Mouse (Mus musculus) inflammation-experienced regulatory T-cells, adult 6 months (primary cell): ENCODE measurements around the gene Gm3336. TPM values are rescaled to one million over a fixed set of nuclear protein-coding genes. Genes with fewer than 3 reads are reported as not detected.

ENCODE experiments used
- ATAC-seq: one replicate; pipeline ENCODE4 v1.8.0; 2017
- polyA plus RNA-seq, 3 experiments: library from polyadenylated mRNA; unstranded; fragments of 100-300 nt; shearing (Covaris generic); gene quantifications; one replicate each; pipeline ENCODE4 v1.2.1; 2017

Gm3336 gene
- polyA plus RNA-seq, 3 experiments from 2014 or later, result 0.55 TPM; not detected in 2

DNA sequence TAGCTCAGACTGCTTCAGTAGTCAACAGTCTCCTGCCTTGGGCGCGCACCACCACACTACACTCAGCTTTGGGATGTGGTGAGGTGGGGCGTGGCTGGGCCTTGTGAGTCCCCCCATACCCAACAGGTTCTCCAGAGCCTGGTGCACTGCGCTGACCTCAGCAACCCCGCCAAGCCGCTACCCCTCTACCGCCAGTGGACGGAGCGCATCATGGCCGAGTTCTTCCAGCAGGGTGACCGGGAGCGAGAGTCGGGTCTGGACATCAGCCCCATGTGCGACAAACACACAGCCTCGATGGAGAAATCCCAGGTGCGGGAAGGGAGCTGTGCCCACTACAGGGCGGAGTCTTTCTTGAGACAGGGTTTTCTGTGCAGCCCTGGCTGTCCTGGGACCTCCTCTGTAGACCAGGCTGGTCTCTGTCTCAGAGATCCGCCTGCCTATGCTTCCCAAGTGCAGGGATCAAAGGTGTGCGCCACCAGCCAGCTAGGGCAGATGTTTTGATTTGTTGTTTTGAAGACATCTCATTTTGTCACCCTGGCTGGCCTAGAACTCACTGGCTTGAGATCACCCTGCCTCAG lies 30.8 kb downstream of the Gm3336 start:
- no peak for ATAC-seq

DNA sequence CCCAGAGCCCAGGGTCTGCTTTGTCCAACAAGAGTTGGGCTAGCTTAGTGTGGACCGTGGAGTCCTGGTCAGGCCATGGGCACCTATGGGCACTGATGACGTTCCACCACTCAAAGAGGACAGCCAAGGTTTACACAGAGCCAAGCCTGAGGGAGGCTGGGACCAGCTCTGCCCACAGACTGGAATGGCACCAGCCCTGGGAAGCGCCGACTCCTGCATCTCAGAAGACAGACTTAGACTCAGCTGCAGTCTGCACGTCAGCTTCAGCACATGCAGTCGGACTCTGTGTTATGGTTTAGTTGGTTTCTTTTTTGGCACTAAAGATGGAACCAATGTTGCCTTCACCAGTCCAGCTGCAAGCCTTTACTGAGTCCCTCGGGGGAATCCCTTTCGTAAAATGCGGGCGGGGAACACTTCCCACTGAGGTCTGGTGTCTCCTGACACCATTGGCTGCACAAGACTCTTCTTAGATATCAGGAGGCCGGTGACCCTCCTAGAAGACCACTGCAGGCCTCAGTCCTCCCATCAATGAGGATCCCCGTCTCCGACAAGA lies 31.9 kb downstream of the Gm3336 start:
- ATAC-seq, result no peak

DNA sequence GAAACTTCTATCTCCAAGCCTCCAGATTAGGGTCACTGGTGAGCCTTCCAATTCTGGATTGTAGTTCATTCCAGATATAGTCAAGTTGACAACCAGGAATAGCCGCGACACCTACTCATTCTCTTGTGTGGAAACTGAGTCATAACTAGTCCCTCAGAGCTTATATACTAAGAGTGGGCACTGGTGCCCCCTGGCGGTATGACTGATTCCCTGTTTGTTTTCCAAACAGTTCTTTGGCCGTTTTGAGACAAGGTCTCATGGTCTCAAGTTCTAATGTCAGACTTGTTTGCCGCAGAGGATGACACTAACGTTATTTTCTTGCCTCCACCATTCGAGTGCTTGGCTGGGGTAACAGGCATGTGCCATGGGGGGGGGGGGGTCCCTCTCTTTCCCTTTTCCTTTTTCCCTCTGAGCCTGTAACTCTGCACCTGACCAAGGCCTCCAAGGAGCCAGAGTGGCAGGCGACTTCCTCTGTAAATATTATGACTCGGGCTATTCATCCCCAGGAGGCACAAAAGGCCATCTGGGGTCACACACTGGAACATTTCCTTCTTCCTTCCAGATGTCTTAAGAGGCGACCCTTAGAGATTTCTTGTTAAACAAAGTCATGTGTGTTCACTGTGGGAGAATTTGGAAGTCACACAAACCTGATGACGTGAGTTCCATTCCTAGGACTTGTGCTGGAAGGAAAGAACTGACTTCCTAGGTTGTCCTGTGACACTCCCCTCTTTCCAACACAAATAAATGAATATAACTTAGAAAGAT lies 33.8 kb downstream of the Gm3336 start:
- ATAC-seq, result no peak

DNA sequence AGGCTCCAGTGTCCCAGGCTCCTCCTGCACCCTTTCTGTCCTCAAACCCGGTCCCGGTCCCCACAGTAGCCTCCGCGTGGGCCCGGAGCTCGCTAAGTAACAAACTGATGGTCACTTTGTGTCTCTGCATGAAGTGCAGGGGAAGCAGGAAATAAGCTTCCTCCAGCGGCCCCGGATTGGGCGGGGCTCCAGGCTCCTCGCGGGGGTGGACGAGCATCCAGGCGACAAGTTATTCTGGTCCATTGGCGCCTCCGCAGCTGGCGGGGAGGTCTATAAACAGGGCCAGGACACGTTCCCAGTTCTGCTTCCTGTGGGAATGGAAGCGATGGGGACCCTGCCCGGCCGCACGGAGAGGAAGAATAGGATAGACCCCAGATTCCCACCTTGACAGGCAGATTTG lies 34.8 kb downstream of the Gm3336 start:
- no peak for ATAC-seq

DNA sequence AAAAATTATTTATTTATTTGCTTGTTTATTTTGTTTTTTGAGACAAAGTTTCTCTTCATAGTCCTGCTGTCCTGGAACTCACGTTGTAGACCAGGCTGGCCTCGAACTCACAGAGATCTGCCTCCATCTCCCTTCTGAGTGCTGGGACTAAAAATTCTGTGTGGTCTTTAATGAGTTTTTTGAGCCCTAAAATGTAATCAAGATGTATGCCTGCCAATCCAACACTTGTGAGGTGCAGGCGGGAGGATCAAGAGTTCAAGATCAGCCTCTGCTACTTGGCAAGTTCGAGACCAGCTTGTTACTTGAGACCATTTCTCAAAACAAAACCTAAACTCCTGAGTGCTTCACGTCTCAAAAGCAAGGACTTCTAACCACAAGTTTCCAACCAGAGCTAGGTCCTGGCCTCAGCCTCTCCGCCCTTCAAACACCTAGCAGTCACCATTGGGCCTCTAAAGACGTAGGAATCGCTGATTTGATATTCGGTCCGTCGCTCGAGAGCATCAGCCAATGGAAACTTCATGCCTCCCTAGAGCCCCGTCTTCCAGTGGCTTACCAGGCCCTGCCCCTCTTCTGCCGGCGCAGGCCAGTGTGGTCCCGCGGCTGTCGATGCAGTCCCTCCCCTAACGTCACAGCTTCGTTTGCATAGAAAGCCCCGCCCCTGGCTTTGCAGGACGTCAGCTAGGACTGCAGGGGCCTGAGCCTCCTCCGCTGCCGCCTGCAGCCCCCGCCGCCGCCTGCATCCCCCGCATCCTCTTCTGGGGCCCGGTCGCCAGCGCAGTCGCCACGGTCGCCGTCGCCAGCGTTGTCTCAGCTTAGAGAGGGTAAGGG lies 35.9 kb downstream of the Gm3336 start, which contains the start of gene Rab3a:
Rab3a (plus strand) TSS at position 637 of the 828 bp plus-strand sequence.
- peak; percentile 96 for ATAC-seq

DNA sequence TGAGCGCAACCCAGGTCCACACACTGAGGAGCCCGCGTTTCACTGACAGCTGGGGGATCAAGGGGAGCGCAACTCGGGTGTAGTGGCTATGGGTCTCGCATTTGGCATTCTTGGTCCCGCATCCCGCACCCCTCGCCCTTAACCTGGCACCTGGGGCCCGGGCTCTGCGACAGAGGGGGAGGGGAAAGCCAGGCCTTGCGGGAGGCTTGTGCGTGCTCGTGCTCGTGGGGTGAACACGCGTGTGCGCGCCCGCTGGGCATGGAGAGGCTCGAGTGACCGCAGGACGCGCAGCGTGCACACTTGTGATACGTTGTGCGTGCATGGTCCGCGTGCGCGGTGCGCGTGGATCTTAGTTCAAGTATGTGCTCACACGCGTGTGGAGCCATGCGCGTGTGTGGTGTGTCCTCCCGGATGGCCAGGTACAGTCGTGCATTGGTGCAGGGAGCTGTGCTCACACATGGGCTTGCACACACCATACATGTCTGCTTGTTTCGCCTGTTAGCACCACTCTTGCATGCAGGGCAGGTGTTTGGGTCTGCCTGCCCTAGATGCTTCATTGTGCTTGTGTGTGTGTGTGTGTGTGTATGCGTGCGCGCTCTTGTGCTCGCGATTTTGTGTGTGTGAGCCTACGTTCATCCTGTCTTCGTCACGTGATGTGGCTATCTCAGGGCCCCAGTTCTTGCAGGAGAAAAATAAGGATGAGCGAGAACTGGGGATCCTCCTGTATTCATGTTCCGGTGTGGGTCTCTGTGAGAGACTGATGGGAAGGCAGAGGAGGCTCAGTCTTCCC lies 36.7 kb downstream of the Gm3336 start:
- ATAC-seq, result peak; percentile 8

DNA sequence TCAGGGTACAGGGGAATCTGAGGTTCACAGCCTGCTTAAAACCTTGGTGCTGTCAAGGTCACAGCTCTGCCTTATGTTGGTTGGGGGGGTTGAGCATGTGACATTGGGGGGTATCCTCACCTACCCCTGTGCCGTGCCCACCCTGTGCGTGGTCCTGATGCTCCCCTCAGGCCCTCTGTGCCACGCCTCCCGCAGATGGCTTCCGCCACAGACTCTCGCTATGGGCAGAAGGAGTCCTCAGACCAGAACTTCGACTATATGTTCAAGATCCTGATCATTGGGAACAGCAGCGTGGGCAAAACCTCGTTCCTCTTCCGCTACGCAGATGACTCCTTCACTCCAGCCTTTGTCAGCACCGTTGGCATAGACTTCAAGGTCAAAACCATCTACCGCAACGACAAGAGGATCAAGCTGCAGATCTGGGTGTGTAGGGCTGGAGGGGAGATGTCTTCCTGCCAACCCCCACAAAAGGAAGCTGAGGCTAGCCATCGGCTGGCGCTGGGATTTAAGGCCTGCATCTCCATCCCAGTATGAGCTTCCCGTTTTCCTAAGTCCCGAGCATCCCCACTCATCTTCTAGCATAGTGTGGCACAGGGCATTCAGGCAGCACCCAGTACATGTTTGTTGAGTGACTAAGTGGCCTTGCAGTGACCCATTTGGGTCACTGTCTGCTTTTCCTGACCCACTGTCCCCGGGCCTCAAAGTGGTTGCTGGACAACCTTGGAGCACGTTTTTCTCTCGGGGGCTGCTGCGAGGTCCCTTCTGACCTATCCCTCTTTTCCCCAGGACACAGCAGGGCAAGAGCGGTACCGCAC lies 37.5 kb downstream of the Gm3336 start:
- ATAC-seq, result no peak

DNA sequence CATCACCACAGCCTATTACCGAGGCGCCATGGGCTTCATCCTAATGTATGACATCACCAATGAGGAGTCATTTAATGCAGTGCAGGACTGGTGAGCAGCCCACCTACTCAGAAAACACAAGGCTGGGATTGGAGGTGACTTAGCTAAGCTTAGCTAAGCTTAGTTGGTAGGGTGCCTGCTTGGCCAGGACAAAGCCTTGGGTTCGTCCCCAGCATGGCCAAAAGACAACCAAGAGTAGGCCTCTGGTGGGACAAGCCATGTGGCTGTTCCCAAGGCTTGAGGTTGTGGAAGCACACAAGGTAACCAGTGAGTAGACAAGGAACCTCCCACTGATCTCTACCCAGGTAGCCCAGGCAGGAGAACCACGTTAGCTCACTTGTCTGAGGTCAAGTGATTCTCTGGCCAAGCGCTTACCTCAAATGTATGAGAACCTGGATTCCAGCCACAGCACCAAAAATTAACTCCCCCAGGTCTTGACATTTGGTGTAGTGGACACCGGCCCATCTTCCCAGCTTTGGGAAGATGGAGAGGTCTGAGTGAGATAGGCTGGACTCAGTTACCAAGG lies 38.2 kb downstream of the Gm3336 start:
- ATAC-seq, result no peak

DNA sequence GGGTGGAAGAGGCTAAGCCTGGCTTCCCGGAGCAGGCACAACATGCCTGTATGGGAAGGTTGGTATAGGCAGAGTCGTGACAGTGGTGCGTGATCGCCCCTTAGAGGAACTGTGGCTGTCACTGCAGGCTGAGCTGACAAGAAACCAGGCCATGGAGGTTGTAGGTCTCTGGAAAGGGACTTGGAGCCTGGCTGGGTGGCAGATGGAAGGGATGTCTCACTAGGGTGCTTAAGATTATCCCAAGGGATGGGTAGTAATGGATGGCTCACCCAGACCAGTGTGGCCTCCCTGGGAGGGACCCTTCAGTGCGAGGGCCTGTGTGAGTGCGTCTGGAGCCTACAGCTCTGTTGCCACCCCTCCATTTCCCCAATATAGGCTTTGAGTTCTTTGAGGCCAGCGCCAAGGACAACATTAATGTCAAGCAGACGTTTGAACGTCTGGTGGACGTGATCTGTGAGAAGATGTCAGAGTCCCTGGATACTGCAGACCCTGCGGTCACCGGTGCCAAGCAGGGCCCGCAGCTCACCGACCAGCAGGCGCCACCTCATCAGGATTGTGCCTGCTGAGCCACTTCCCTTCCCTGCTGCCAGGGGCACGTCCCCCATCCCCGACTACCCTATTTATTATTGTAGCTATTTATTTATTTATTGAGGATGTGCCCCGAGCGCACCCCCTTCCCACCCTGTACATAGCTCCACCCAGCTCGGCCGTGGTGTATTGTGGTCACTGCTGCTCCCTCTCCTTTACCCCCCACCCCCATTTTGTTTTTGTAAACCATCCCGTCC lies 39.4 kb downstream of the Gm3336 start:
- ATAC-seq, result no peak

DNA sequence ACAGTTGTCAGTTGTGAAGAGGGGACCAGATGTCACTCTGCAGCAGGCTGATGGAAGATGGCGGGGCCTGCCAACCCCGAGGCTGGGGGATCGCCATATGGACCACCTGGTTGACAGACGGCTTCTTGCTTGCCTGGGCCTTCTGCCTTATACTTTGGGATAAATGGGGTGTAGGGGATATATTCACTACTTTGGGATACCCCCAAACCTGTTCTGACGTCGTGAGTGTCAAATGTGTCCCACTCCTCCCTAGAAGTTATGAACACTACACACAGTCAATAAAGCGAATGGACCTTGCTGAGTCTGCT lies 39.9 kb downstream of the Gm3336 start:
- no peak for ATAC-seq

DNA sequence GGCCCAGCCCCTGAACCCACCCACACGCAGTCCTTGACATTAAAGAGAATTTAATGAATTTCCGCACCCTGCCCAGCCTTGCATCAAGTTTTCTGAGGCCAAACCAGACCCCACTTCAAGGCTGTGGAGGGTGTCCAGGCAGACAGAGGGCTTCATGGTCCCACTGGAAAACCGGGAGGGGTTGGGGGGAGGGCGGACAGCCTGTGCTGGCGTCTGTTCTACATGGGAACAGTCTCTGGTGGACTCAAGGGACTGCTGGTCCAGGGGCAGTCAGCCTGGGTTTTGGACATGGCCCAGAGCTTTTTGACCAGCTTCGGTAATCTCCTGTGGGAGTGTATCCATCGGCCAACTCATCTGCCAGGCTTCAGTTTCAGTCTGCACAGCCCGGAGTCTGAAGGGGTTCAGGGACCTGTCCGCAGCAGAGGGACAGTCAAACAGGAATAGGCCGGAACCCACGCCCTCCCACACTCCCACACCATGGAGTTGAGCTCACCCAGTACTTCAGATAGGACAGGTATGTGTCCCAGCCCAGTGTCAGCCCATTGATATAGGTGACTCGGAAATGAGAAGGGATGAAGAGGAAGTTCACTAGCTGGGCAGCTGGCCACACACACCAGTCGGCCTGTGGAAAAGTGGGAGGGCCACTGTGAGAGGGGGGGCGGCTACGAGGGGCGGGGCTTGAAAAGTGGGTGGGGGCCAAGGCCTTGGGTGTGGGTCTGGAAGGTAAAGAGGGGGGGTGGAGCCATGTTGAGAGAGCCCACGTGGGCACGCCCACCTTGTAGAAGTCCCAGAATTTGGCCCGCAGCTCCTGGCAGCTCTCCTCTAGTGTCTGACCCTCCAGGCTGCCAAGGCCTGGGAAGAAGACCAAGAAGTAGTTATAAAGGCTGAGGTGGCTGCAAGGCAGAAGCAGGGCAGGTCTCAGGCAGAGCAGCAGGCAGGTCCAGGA lies 40.5 kb downstream of the Gm3336 start:
- no peak for ATAC-seq

DNA sequence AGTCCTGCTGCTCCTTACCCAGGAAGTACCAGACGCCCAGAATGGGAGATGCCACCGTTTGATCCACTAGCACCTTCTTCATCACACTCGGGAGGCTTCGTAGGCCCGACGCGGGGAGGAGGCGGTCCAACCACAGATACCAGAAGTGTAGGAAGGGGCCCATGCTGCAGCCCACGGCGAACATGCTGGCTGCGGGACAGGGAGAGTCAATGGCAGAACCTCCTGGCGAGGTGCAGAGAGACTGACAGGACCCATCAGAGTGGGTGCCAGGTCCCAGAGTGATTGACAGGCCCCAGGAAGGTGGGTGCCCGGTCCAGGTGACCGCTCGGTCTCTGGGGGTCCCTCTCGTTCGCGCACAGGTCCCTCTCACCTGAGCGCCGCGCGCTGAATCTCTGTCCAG lies 42.0 kb downstream of the Gm3336 start:
- no peak for ATAC-seq

DNA sequence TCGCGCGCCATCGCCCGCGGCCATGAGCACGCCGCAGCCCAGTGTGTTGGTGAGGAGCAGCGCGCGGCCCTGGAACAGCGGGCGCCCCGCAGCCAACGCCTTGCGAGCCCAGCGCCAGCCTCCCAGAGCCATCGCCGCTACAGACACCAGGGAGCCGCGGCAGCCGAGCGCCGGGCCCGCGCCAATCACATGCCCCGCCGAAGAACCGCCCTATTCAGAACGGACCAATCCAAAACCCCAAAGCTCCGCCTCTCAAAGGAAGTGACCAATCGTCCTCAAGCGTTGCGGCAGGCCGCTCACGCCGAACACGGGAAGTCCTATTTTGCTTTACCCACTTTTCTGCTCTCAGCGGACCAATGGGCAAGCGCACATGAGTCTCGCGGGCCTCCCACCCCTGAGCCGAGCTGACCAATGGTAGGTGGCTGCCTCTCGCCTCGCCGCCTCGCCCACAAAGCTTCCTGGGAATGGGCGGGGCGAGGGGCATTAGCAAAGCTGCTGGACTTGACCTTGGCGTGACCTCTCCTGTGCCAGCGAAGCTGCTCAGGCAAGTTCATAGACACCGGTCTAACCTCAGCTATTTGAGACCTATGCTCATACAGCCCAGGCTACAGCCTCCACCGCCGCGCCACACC lies 42.5 kb downstream of the Gm3336 start, which contains the start of gene Mpv17l2:
Mpv17l2 (minus strand) TSS at position 172 of the 632 bp plus-strand sequence.
- ATAC-seq, result peak; percentile 93

DNA sequence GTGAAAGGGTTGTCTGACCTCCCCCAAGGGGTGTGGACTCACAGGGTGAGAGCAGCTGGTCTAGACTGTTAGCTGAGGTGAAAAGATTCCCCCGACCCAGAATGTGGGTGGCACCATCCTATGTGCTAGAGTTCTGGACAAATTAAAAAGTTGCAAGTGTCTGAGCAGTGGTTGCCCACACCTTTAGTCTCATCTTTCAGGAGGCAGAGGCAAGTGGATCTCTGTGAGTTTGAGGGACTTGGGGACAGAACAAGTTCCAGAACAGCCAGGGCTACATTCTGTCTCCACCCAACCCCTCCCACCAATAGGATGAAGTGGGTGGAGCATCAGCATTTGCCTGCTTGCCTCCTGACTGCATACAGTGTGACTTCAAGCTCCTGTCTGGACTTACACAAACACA lies 43.8 kb downstream of the Gm3336 start:
- ATAC-seq, result no peak

DNA sequence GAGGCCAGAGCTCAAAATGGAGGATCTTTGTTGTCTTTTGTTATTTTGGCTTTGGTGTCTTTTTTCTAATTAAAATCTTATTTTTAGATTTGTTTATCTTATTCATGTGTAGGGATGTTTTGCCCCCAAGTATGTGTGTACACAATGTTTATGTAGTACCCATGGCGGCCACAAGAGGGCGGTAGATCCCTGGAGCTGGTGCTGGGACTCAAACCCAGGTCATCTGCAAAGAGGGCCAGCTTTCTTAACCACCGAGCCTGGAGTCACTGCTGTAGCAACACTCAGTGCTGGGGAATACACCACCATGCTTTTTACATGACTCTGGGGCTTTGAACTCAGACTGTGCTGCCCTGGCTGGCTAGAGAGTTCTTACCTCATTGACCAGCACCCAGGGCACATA lies 45.0 kb downstream of the Gm3336 start:
- no peak for ATAC-seq

DNA sequence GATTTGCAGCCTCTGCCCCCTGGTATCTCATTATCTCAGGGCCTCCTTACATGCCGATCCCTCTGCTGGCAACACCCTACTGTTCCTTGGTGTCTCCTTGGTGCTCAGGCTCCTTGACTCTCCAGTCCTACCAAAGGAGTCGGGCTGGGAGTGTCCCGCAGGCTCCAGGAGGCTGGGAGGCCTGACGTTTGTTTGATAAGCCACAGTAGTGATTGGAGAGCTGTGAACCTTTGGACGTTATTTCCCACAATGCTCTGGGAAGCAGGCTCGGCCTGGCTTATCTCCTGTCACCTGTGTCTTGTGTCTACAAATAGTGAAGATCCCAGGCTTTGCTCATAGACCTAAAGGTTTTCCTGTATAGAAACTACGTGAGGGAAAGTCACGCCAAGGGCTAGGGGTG lies 45.7 kb downstream of the Gm3336 start:
- ATAC-seq, result no peak

DNA sequence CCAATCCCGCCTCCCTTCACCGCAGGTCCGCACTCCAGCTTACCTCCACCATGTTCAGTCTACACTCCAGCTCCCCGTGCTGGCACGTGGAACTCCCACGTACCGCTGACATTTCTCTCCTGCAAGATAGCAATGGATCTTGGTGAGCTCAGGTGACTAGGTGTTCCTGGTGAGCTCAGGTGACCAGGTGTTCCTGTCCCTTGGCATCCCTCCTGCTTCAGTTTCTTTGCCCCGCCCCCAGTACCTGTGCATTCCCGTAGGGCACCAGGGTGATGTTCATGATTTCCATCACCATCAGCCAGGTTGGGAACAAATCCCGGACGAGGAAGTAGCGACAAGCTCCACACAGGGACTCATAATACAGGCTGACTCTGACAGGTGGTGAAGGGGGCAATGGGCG lies 46.3 kb downstream of the Gm3336 start:
- no peak for ATAC-seq

DNA sequence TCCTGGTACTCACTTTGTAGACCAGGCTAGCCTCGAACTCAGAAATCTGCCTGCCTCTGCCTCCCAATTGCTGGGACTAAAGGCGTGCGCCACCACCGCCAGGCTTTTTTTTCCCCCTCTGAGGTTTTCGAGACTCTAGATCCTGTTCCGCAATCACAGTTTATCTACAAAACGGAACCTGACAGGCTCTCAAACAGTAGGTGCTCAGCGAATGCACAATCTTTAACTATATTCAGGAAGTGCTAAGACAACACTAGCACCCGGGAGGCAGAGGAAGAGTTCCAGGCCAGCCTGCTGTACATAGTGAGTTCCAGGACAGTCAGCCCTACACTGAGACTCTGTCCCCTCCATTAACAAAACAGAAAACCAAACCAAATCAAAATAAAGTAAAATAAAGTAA lies 47.0 kb downstream of the Gm3336 start:
- ATAC-seq, result no peak
